Mouse (Mus musculus) liver, adult 2 months (tissue): ENCODE results near the gene Rims4. TPM values are rescaled to one million over a fixed set of nuclear protein-coding genes. Genes with fewer than 3 reads are reported as not detected.

ENCODE experiments used
- DNase-seq: peaks from one replicate; pipeline ENCODE4 v3.0.0-alpha.2; 2011; ENCODE audit warnings: low read depth, low spot score; ENCODE audit errors: extremely low read depth
- H3K27ac ChIP-seq: fragments of 200-500 bp; replicated peaks from 2 replicates; pipeline ENCODE4 v1.5.1; 2012; ENCODE audit warnings: low read depth, mild to moderate bottlenecking, control low read depth, inconsistent platforms, low read length; ENCODE audit not compliant: insufficient read depth
- H3K27me3 ChIP-seq: fragments of 200-500 bp; 2 replicates; pipeline ENCODE4 v1.6.1; 2012; ENCODE audit warnings: mild to moderate bottlenecking, moderate library complexity, low read length, inconsistent platforms; ENCODE audit not compliant: control insufficient read depth, insufficient read depth
- H3K36me3 ChIP-seq: fragments of 200-500 bp; 2 replicates; pipeline ENCODE4 v1.6.1; 2012; ENCODE audit warnings: low read length, inconsistent platforms; ENCODE audit not compliant: control insufficient read depth, insufficient read depth
- H3K4me1 ChIP-seq: fragments of 200-500 bp; 2 replicates; pipeline ENCODE4 v1.6.1; 2011; ENCODE audit warnings: low read length; ENCODE audit not compliant: control insufficient read depth, insufficient read depth
- H3K4me3 ChIP-seq: fragments of 200-500 bp; 2 replicates; pipeline ENCODE4 v1.5.1; 2011; ENCODE audit warnings: low read depth, mild to moderate bottlenecking, control low read depth, low read length, moderate library complexity; ENCODE audit not compliant: insufficient read depth
- H3K79me2 ChIP-seq: fragments of 200-500 bp; 2 replicates; pipeline ENCODE4 v1.6.1; 2012; ENCODE audit warnings: inconsistent platforms, mild to moderate bottlenecking, low read length, moderate library complexity; ENCODE audit not compliant: control insufficient read depth, insufficient read depth
- H3K9ac ChIP-seq: fragments of 200-500 bp; 2 replicates; pipeline ENCODE4 v1.6.1; 2012; ENCODE audit warnings: low read depth, mild to moderate bottlenecking, control low read depth, inconsistent platforms, low read length
- CTCF ChIP-seq: fragments of 200-500 bp; IDR thresholded peaks from 2 replicates; pipeline ENCODE4 v1.5.1; 2011; ENCODE audit warnings: low read depth, low read length, control low read depth
- POLR2A ChIP-seq: fragments of 200-500 bp; IDR thresholded peaks from 2 replicates; pipeline ENCODE4 v1.6.1; 2011; ENCODE audit warnings: low read length, control low read depth; ENCODE audit not compliant: insufficient read depth; ENCODE audit errors: extremely low read depth
- WGBS: fragments of 180-500 bp; shearing (Covaris S2); methylation state at CpG from one replicate; pipeline ENCODE4 v1.1.7; 2018; 5-methylcytosine and 5-hydroxymethylcytosine counted together
- polyA plus RNA-seq: library from polyadenylated mRNA; depleted of rRNA; stranded (reverse); fragments of >200 nt; gene quantifications from 2 replicates; pipeline ENCODE4 v1.2.3, GENCODE M21; 2012
- total RNA-seq: library from RNA; depleted of rRNA; stranded (reverse); fragments of >200 nt; gene quantifications from 2 replicates; pipeline ENCODE4 v1.2.3, GENCODE M21; 2014

Gene Rims4
- total and polyA plus RNA-seq, 2 experiments: 0.02 to 0.09 TPM

DNA sequence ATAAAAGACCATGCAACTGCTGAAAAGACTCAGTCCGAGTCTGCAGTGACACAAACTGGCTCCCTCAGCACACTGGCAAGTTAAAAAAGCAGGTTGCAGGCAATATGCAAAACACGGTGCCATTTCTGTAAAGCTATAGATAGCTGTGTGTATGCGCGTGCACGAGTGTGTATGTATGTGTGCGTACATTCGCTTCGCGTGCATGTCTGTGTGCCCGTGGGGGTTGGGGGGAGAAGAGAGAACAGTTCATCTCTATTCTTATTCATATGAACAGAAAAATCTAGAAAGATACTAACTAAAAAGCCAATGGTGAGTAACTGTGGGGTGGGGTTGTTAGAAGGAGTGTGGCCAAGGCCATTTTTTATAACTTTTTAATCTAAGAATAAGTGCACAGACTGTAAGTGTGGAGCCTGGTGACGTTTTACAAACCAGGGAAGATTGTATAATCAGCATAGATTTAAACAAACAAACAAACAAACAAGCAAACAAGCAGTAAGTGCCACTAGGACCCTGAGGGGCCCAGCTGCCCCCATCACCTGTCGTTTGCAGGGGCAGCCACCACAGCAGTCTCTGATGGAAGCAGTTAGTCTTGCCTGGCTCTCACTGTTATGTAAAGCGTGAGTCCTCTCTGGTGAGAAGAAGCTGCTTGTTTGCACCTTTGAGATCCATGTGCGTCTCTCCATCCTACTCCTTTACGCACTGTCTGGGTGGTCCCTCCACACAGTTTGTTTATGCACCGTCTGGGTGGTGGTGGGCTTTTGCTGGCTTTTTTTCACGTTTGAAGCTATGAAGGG, 35.4 kb downstream of the Rims4 start:
- Histone ChIP-seq H3K4me3 (no peak overlapping the region), H3K36me3 (no peaks in the 10 kb centered on the region), H3K4me1 (peaks cover 2% of the 10 kb centered on the region), H3K79me2 (no peaks in the 10 kb centered on the region), H3K27ac (no peak overlapping the region), H3K27me3 (no peaks in the 10 kb centered on the region), H3K9ac (no peak overlapping the region)
- no peak for DNase-seq
- TF ChIP-seq POLR2A (no peak), CTCF (no peak)
- 82% methylated on average over 17 of the region's 17 CpGs for WGBS

DNA sequence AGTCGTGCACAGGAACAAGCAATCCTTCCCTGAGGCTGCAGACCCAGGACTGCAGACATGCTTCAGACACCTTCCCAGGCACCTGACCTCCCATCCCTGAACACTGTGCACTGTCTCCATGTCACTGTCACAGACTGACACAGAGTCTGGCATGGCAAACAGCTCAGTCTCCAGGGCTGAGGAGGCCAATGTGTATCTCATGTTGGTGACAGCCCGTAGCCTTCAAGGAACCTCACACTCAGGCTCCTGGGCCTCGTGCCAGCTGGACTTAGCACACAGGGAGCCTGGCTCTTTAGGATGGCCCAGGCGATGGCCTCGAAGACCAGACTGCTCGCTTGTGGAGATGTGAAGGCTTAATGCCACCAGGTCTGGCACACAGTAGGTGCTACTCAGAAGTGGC, 37.6 kb downstream of the Rims4 start:
- Histone ChIP-seq H3K9ac (no peak overlapping the region), H3K36me3 (no peaks in the 10 kb centered on the region), H3K79me2 (no peaks in the 10 kb centered on the region), H3K4me3 (no peak overlapping the region), H3K4me1 (peaks cover 2% of the 10 kb centered on the region), H3K27ac (no peak overlapping the region), H3K27me3 (no peaks in the 10 kb centered on the region)
- WGBS: 81% methylated on average over 6 of the region's 6 CpGs
- TF ChIP-seq CTCF (no peak), POLR2A (no peak)
- no peak for DNase-seq

DNA sequence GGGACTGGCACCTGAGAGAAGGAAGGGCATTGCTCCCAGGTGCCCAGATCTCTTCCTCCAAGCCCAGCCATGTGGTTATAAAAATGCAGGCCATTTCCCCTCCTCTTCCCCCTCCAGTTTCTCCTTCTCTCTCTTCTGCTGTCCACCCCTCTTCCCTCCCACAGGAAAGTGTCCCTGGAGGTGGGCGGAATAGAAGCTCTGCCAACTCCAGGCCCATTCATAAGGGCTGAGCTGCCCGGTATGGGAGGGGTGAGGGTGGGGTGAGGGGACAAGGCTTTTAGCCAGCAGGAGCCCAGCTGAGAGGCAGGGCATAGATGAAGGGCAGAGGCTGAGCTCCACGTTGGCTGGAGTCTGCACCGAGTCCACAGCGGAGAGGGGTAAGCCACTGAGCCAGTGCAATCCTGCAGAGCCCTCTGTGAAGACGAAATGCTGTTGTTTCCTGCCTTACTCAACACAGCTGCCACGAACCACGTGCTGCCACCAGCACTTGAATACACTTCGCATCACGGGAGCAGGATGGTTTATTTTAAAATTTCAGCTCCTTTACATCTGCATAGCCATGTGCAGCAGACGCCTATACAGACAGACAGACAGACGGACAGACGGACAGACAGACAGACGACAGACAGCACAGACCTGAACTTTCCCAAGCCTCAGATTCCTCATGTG, 41.5 kb downstream of the Rims4 start:
- TF ChIP-seq CTCF (no peak), POLR2A (no peak)

DNA sequence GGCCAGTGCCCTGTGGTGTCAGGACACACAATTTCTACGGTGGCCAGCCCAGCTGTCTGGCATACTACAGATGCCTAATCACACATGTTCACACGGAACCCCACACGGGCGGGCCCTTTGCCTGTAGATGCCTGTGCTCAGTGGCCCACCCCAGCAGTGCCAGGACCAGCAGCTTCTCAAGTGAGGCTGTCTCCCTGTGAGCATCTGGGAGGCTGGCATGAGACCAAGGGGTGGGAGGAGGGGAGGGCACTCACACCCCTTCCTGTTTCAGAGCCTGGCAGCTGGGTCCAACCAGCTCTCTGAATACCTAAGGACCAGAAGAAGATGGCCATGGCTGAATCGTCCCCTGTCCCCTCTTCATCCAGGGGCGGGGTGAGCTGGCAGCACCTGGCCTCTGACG, 43.0 kb downstream of the Rims4 start:
- Histone ChIP-seq H3K4me1 (no peaks in the 10 kb centered on the region), H3K9ac (no peak overlapping the region), H3K4me3 (no peak overlapping the region), H3K79me2 (no peaks in the 10 kb centered on the region), H3K27me3 (no peaks in the 10 kb centered on the region), H3K27ac (no peak overlapping the region), H3K36me3 (no peaks in the 10 kb centered on the region)
- TF ChIP-seq CTCF (no peak), POLR2A (no peak)
- WGBS: 87% methylated on average over 7 of the region's 7 CpGs
- no peak for DNase-seq

More for the DNA sequence above, 41.5 kb downstream of the Rims4 start:
- H3K27ac ChIP-seq: no peak overlapping the region
- H3K4me1 ChIP-seq: no peaks in the 10 kb centered on the region
- no peaks in the 10 kb centered on the region for H3K79me2 ChIP-seq
- 83% methylated on average over 14 of the region's 14 CpGs for WGBS
- no peak for DNase-seq
- H3K9ac ChIP-seq: no peak overlapping the region
- H3K36me3 ChIP-seq: no peaks in the 10 kb centered on the region
- H3K4me3 ChIP-seq: no peak overlapping the region
- no peaks in the 10 kb centered on the region for H3K27me3 ChIP-seq

DNA sequence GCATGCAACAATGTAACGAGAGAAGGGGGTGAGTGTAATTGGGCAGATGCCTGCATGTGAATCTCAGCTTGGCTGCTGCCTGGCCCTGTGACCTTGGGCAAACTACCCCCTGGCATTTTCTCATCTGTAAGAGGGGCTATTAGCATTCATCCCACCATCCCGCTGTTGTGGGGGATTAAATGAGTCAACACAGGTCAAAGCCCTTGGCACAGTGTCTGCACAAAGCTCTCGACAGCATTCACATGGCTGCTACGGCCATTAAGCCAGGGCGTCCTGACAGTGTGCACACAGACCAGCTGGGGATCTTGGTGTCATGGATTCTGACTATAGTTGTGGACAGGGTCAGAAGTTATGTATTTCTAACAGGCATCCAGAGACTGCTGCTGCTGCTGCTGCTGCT, 43.6 kb downstream of the Rims4 start:
- 76% methylated on average over 5 of the region's 5 CpGs for WGBS
- Histone ChIP-seq H3K79me2 (no peaks in the 10 kb centered on the region), H3K36me3 (no peaks in the 10 kb centered on the region), H3K27me3 (no peaks in the 10 kb centered on the region), H3K9ac (no peak overlapping the region), H3K4me3 (no peak overlapping the region), H3K4me1 (no peaks in the 10 kb centered on the region), H3K27ac (no peak overlapping the region)
- no peak for TF ChIP-seq POLR2A
- no peak for TF ChIP-seq CTCF
- DNase-seq: no peak

DNA sequence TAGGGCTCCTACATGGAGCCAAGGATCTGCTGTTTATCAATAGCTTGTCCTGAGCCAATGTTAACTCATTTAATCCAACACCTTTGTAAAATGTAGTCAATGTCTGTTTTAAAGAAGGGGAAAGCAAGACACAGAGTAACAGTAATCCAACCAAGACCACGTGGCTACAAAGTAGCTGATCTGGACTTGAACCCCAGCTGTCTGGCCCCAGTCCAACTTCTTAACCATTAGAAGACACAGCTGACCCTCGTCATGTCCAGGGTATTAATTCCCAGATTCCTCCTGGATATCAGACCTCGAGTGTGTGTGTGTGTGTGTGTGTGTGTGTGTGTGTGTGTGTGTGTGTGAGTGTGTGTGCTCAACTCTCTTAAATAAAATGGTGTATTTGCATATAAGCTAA, 46.6 kb downstream of the Rims4 start:
- TF ChIP-seq POLR2A (no peak), CTCF (no peak)
- no peaks in the 10 kb centered on the region for H3K36me3 ChIP-seq
- H3K27ac ChIP-seq: no peak overlapping the region
- WGBS: 52% methylated on average over 3 of the region's 3 CpGs
- H3K4me1 ChIP-seq: no peaks in the 10 kb centered on the region
- no peaks in the 10 kb centered on the region for H3K27me3 ChIP-seq
- no peak overlapping the region for H3K4me3 ChIP-seq
- H3K79me2 ChIP-seq: no peaks in the 10 kb centered on the region
- H3K9ac ChIP-seq: no peak overlapping the region
- DNase-seq: no peak
